Mouse (Mus musculus) lung, postnatal 25 days (tissue): Measurements from ENCODE around the gene Smpd1.

Experiments used
- DNase-seq: peaks from one replicate; pipeline ENCODE4 v3.0.0; 2022; ENCODE audit warnings: low spot score

Gene Smpd1

GRCm38 (mm10) chr7:105554212-105554942 lies at the start of gene Smpd1:
Gene Smpd1 (plus strand): TSS chr7:105554360.
- DNase-seq = peak; percentile 95

DNA sequence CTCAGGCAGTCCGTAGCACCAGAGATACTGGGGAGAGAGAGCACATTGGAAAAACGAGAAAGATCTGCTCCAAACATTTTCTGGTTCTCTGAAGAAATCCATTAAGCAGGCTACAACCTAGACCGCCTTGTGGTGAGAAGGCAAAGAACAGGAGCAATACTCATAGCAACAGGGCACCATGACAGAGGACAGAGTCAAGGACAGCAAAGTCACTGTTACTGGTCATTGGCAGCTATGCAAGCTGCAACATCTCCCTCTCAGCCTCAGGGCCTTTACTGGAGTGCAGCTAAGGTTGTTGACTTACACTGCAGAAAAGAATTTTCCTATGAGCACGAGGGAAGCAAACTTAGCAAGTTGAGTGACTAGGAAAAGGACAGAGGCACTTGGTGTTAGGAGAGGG lies 46.9 kb upstream of the Smpd1 start:
- DNase-seq = no peak

GRCm38 (mm10) chr7:105510143-105510542 lies 44.0 kb upstream of the Smpd1 start:
- no peak for DNase-seq

GRCm38 (mm10) chr7:105513845-105514291 lies 40.3 kb upstream of the Smpd1 start:
- no peak for DNase-seq

GRCm38 (mm10) chr7:105514561-105514960 lies 39.6 kb upstream of the Smpd1 start:
- no peak for DNase-seq

DNA sequence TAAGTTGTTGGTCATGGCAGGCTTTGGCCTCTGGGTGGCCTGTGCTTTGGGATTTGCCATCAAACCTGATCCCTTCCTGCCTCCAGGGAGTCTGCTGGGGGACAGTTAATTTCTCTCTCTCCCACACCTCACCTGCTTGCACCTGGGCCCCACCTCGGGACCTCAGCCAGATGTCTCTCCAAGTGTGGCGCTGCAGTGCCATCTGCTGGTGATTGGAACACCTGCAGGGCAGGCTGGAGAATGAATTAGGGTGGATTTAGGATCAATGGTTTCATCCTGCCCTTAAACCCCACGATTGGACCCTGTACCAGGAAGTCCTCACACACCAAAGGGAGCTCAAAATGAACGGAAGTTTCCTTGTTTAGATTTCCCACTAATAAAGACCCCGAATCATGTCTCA lies 39.0 kb upstream of the Smpd1 start:
- peak; percentile 35 for DNase-seq

DNA sequence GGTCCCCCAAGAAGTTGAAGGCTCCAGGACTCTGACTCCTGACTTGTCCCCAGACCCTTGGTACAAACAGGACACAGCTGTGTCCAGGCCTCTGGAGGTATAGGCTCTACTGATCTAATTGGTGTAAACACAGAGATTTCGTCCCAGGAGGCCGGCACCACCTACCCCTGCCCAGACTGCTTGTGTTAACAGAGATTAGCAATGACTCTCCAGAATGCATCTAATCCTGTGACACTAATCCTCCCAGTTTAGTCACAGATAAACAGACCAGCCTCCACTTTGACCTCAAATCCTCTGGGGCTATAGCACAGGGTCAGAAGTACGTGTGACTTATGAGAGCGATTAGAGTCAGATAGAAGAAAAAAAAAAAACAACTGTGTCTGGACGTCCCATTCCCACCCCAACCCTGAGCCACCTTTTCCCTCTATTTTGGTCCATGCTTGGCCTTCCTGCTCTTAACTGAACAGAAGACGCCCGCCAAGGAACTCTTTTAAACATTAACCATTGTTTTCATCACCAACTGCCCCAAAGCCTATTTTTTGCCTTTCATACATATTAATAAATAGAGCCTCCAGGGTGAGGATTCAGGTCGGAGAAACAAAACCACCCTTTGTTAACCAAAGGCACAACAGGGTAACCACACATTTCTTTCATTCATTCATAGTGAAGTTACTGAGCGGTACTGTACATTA lies 37.3 kb upstream of the Smpd1 start:
- DNase-seq = no peak

GRCm38 (mm10) chr7:105519336-105519735 lies 34.8 kb upstream of the Smpd1 start:
- no peak for DNase-seq

DNA sequence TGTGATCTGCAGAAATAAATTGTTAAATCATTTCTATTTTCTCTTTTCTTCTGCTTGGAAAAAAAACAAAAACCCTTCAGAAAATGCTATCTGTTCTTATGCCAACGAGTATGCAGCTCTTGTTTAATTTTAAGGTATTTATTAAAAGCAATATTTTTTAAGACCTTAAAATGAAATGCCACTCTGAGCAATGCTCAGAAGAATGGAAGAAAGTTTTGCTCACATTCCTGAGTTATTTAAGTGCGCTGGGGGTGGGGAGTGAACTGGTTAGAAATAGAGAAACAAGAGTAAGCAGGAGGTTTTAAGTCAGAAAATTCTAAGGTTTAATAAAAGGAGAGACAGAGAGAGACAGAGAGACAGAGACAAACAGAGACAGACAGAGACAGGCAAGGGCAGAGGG lies 34.4 kb upstream of the Smpd1 start:
- DNase-seq = no peak

DNA sequence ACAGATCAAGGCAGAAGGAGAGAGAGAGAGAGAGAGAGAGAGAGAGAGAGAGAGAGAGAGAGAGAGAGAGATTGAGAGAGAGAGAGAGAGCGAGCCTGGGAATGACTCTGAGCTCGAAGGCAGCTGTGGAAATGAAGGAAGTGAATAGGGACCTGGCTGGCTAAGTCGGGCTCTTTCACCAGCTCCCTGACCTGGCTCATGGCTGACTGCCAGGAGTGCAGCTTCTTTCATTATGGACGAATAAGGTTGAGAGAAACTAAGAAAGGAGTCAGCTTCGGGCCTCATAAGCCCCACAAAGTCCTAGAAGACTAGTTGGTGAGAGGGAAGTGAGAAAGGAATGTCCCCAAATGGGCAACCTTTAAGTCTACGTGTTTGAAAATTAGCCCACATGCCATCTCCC lies 34.0 kb upstream of the Smpd1 start:
- no peak for DNase-seq

DNA sequence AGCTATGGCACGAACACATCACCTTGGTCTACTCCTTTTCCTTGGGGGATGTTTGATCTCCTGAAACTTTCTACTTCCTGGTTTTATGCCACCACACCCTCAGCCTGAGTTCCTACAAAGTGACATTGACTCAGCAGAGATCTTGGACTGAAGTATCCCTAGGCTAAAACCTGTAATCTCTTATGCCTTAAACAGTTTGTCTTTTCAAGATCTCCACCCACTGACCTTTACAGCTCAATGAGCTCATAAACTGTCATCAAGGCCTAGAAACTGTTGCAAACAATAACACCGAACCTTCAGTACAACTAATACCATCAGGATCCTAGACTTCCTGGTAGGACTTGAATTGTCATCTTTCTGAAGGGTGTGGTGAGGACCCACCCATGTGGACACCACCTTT lies 29.9 kb upstream of the Smpd1 start:
- DNase-seq = no peak

DNA sequence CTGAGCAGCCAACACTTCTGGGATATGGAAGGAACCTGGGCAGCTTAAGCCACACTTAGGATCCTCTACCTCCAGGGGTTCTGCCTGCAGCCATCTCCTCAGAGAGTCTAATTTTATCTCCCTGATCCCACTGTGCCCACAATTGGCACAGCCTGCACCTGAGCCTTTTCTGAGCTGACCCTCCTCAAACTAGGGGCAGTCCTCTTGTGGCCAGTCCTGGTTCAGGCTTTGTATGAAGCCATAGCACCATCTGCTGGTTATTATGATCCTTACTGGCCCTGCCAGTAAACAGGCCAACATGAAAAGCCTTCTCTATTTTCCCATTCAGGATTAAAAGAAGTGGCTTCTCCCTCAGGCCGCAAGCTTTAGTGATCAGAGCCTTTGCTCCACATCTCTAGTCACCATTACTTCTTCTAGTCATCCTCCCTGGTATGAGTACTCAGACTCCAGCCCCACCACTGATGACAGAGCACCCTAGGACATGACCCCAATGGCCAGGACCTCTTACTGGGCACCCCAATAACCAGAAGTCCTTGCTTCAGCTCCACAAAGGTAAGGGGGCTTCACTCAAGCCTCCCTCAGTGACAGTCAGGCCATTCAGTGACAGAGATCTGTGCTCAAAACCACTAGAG lies 26.7 kb upstream of the Smpd1 start:
- no peak for DNase-seq

- no peak for DNase-seq
These were observed 26.1 kb upstream of the Smpd1 start for GRCm38 (mm10) chr7:105528094-105528493.

- DNase-seq = peak; percentile 39
These were observed 20.0 kb upstream of the Smpd1 start for GRCm38 (mm10) chr7:105534162-105534561.

GRCm38 (mm10) chr7:105545986-105546385 lies 8.2 kb upstream of the Smpd1 start:
- no peak for DNase-seq

- no peak for DNase-seq
These were observed 6.2 kb upstream of the Smpd1 start for GRCm38 (mm10) chr7:105547970-105548369.

DNA sequence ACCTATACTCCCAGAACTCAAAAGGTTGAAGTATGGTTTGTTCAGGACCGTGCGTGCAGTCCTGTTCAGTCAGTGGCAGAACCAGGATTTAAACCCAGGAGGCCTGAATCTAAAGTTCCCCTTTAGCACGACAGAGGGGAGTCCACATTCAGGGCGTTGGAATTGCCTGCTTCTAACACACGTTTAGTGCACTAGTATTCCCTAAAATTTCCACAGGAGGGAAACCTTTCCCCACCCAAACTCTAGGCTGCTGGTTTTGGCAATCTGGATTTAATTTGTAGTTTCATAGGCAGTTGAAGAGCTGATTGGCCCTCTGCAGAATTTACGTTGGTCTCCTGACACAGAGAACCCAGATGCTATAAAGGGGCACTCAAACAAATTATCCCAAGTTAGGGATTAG lies 5.1 kb upstream of the Smpd1 start:
- DNase-seq = peak; percentile 39

DNA sequence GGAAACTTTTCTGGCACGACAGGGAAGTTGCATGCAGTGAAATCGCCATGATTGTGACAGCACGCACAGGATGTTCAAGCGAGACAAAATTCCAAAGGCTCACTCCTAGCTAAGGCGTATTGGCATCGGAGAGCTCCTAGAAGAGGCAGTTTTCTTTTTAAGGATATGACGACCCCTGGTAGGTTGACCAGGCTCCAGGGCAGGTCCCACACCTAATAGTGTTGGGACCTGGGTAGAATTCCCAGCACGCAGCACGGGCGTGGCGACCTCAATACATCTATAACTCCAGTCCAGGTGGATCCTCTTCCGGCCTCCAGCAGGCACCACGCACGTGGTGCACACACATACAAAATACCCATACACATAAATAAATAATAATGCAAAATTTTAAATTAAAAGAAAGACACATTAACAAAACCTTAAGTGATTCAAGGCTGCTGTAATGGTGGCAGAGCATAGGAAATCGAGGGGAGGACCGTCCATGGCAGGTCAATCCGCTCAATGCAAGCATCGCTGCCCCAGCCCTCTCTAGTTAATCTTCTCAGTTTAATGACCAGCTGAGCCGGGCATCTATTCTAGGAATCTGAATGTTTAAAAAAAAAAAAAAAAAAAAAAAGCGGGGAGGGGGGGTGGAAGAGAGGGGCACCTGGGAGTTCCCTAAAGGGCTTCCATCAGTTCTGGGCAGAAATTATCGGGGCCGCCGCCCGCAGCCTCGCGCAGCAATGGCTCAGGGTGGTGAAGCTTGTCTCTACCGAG lies 526 bp upstream of the Smpd1 start:
- DNase-seq = no peak

- no peak for DNase-seq
These were observed 1.4 kb downstream of the Smpd1 start for GRCm38 (mm10) chr7:105555571-105555970.

- no peak for DNase-seq
These were observed 2.2 kb downstream of the Smpd1 start for GRCm38 (mm10) chr7:105556406-105556805.

DNA sequence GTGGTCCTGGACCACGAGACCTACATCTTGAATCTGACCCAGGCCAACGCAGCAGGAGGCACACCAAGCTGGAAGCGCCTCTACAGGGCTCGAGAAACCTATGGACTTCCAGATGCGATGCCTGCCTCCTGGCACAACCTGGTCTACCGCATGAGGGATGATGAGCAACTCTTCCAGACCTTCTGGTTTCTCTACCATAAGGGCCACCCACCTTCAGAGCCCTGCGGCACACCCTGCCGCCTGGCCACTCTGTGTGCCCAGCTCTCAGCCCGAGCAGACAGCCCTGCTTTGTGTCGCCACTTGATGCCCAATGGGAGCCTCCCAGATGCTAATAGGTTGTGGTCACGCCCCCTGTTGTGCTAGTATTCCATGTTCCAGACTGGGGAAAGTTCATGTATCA lies 3.5 kb downstream of the Smpd1 start:
- DNase-seq = no peak

DNA sequence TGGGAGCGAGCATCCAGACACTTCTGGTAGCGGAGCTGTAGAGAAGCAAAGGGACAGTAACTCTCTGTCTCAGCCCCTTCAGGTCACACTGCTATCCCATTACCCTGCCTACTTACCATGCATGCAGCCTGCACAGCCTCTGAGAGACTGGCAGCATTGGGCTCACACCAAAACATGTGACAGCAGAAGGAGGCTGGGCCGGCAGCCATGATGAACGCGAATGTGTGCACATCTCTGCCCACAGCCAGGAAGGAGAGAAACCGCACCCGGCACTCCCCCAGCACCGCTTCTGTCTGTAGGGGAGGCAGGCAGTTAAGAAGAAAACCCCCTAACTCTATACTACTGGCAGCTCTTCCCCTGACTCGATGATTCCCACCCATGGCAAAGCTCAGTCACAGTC lies 4.9 kb downstream of the Smpd1 start:
- no peak for DNase-seq

DNA sequence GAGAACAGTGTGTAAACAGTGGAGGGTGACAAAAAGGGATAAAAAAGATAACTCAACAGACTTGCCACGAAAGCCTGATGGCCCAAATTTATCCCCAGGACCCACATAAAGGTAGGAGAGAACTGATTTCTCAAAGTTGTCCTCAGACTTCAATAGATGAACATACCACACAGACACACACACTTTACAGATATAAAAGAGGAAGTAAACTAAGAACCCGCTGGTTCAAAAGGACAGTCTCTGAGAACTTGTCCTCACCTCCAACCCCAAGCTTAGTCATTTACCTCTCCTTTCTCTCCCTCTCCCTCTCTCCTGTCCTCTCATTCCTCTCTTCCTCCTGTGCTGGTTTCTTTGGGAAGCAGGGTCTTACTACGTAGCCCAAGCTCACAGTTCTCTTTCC lies 8.2 kb downstream of the Smpd1 start:
- no peak for DNase-seq
